Mouse (Mus musculus) cerebellum, adult 18-20 months (tissue): ENCODE results near the gene Slc44a1.

Experiments used
- DNase-seq, 2 experiments: peaks; one replicate each; pipeline ENCODE4 v3.0.0; 2021

Gene Slc44a1

DNA sequence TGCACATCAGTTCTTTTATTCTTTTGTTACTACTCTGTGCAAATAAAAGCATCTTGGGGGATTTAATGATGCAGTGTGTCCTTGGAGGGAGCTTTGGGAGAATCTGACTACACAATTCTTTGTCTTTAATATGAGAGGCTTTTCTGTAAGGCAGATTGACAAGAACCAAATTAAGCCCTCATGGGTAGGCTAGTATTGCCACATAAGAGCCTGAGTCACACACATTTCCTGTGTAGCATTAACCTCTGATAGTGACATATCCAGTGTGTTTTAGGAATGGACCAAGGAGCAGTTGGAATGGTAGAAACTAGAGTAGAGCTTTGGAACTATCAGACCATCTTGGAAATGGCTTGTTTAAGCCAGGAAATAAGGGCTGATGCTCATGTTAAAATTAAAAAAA, 33.9 kb downstream of the Slc44a1 start:
- DNase-seq = no peak

- DNase-seq = peak; percentile 63 to 69
These were observed 35.2 kb downstream of the Slc44a1 start for GRCm38 (mm10) chr4:53475230-53475952.

GRCm38 (mm10) chr4:53478644-53479043, 38.4 kb downstream of the Slc44a1 start:
- DNase-seq = no peak

DNA sequence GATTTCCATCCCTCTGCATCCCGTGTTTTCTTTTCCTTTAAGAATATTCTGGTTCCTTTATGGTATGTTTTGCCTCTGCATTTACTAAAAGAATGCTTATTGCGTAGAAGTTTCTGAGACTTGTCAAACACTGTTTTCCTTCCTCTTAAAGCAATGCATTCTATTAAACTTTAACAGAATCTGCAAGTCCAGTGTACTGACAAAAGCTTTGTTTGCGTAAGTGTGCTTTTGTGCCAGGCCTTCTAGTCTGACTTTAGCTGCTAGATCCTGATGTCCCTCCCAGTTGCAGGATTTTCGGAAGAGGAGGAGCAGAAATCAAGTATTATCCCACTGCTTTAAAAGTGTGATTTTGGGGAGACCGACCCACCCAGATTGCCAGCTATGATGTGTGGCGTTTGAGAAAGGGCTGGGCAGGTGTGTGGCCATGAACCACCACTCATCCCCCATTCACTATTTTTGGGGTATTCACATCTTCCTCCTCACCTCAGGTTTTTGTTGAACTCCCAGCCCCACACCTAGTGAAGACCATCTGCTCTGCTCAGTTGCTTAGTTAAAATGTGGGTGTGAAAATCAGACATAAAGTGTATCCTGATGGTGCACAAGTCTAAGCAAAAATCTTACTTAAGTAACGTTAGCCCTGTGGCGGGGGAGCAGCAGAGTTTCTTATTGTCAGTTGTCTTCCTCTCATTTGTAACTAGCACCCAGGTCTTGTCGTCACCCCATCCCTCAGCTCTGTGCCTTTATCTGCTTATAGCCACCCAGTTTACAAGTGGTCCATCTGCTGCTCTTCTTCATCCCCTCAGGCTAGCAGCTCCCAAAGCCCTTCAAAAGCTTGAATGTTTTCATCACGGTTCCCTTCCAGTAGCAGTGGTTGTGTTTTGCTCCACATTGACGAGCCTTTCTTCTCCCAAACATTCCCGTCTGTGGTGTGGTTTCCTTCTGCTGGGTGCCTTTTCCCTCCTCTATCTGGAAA, 47.3 kb downstream of the Slc44a1 start:
- no peak for DNase-seq

DNA sequence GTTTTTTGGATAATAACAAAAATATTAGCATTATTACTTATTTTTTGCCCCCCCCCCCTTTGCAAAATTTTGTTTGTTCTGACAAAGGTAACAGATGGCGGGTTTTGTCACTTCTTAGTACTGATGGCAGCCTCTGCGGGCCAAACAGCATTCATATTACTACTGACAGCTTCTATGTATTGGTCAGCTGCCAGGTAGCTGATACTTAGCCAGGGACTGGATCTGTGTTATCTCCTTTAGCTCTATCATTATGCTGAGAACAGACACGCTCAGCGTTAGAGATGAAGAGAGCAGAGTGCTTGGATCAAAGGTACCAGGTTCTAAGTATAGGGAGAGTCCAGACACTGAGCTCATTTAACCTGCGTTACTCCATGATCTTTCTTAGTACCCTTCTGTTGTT, 48.6 kb downstream of the Slc44a1 start:
- DNase-seq = peak; percentile 83 to 89

DNA sequence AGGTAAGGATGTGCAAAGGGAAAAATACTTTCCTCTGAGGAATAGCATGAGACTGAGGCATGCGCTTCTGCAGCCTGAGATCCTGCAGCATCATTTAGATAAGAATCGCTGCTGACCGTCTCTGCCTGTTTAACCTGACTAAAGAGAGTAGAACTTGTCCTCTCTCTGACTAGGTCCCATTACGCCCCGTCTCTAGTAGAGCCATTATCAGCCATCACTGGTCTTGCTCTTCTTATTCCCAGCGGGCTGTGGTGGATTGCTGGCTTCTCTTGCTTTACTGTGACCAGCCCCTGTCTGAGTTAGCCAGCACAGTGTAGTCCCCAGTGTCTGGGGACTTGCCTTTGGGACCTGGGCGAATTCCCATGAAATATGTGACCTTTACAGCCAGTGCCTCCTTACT, 50.2 kb downstream of the Slc44a1 start:
- no peak for DNase-seq

DNA sequence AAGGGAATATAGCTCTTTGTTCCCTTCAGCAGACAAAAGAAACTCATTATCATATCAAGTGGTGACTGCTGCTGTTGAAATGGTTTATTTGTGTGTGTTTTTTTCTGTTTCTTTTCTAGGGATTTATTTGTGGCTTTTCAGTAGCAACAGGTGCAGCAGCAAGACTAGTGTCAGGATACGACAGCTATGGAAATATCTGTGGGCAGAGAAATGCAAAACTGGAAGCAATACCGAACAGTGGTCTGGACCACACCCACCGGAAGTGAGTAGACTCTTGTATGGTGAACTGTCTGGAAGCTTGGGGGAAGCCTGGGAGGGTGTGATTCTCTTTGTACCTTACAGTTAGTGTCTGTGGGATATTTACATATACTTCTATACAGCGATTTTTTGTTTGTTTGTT, 51.1 kb downstream of the Slc44a1 start:
- no peak for DNase-seq

GRCm38 (mm10) chr4:53495646-53496045, 55.4 kb downstream of the Slc44a1 start:
- no peak for DNase-seq

- DNase-seq = no peak
These were observed 62.6 kb downstream of the Slc44a1 start for GRCm38 (mm10) chr4:53502764-53503163.

DNA sequence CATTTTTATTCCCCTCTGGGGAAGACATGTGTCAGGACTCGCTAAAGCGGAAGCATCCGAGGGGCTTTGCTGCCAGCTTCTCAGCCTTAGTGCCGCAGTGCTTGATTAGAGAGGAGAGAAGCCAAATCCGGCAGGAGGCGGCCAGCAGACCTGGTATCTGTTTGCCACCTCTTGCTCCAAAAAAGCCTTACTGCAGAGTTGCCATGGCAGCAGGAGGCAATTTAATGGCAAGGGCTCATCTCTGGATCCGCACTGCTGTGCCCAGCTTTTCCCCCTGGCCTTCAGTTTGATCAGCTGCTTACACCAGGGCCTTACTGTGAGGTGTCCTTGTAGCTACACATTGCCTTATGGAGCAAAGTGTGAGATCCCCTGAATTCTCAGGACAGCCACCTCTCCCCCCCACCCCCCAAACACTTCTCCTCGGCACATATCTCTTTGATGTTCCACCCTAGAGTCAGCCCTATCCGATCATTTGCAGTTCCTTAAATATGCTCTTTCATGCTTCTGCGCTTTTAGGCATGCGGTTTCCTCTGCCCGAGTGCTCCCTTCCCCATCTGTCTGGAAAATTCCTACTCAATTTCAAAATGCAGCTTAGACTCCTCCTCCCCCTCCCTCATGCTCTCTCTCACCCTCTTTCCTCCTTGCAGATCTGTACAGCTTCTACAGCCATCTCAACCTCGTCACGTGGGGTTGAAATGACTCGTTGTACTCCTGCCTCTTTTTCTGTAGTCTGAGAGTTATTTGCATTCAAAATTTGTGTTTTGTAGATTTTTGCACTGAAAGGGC, 72.1 kb downstream of the Slc44a1 start:
- DNase-seq = peak; percentile 82 to 85

DNA sequence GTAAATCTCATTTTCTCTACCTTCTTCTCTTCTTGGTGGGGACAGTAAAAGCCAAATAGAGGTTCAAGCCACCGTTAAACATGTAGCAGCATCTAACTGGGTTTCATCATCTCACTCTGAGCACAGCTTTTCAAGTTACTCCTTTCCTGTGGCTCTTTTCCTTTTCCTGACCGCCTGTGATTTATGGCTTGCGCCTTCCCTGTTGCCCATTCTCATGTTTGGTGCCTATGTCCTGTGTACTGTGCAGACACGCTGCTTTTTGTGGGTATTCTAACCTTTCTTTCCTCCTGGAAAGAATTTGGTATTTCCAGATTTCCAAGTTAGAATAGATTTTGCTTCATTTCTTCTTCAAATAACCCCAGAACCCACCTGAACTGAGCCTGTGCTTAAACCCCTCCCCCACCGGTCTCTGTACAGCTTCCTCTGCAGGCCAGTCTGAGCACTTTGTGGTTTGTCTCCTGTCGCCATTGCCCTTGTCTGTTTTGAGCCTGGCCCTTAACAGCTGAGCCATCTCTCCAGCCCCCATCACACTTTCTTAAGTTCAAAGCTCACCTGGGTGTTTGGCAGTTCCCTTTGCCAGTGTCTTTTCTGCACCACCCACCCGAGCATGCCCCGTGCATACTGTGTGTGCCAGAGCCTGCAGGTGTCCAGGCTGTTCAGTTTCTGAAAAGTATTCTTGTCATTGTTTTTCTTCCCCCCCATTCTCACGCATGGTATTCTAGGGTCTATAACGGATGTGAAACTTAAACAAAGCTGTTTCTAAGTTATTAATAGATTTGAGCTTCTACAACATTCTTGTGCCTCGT, 73.3 kb downstream of the Slc44a1 start:
- DNase-seq = peak; percentile 54 to 61

DNA sequence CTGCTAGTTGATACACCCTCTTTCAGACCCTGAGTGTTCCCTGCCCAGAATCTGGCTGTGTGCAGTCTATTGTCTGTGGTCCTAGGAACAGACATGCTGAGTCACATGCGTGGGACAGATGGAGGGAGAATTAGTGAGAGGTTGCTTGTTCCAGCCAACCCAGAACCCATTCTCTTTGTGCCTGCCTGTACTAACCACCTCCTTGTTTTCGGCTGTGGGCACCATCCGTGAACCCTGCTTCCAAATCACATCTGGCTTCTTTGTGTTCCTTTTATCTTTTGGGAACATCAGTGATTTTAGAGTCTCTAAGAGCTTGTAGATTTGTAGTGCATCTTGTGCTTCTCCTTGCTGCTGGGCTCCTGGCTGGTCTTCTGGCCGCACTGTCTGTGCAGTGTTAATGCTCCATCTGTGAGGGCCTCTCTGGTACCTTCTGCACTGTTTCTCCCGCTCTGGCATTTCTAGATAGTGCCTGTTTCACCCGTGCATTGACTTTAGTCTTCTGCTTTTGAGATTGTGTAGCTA, 75.9 kb downstream of the Slc44a1 start:
- DNase-seq = peak; percentile 85 to 91

DNA sequence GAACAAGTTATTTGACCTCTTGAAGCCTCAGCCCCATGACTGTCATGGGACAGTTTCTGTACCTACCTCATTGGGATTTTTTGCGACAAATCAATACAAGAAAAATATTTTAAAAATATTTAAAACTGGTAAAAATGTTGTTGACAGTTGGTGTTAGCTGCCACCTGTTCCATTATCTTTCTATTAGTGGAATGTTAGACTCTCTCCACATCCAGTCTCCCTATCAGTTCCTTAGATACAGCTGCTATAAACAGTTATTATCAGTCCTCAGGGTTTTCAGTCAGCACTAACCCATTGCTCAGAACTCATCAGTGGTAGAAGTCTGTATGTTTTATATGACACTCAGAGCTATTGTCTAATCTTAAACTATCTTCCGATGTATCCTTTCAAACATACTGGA, 79.2 kb downstream of the Slc44a1 start:
- no peak for DNase-seq

- DNase-seq = no peak
These were observed 80.8 kb downstream of the Slc44a1 start for GRCm38 (mm10) chr4:53521028-53521427.

DNA sequence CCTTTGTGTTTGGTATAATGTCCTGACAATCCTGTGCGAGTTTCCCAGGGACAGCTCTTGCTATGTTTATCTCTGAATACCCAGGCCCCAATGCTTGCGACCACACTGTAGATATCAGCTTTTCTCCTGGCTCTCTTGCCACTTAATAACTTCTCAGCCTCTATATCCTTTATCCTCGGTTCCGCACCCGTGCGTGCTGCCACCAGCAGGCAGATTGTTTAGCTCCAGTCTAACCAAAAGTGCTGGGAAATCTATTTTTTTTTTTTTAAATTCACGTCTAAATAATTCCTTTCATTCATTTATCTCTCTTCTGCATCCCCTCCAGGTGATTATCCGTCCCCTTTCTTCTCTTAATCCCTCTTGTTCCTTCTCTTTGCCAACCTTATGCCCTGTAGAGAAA, 82.4 kb downstream of the Slc44a1 start:
- DNase-seq = no peak

DNA sequence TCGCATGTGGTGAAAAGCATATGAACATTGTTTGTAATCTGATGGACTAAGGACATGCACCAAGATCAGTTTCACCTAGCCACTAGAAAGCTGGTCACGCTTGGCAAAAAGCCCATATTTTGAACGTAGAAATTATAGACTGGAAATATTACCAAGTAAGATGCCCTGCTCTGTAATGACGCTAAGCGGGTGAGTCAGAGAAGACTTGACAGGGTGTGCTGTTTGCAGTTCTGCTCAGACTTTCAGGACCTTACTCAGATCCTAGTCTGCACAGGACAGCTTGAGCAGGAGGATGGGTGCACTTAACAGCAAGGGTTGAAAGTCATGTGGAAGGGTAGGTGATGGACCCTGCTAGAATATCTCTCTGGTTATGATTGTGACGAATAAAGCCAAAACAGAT, 85.3 kb downstream of the Slc44a1 start:
- no peak for DNase-seq

GRCm38 (mm10) chr4:53525994-53526393, 85.8 kb downstream of the Slc44a1 start:
- no peak for DNase-seq

DNA sequence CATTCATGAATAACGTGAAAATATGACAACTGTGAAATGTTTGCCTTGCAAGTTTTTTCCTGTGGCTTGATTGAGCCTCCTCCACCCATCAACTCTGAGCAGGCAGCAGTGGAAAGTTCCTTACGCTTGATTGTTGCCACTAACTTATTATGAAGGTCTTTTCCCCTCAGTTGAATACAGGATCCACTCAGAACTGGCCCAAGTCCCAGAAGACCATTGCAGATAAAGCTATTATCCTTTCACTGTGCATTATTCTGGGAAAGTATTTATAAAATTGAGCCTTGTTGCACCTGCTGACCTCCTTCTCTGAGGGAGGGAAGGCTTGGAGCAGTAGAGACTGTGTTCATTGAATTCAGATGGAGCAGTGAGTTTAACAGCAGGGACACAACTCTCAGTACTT, 86.2 kb downstream of the Slc44a1 start:
- DNase-seq = no peak

DNA sequence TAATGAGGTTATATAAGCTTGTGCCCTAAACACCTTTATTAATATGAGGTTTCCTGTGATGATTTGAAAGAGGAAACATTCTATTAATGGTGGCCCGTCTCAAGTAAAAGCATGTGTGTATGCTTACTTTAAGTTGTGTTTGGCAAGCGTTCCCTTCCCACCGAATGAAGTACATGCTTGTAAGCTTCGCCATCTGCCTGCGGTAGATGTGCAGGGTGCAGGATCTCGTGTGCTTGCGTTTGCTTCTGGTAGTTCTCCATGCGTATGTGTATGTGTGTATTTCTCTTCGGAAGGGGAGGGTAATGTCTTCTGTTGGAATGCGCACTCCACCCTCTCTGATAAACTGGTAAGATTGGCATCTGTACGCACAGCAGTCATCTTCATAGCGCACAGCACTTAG, 95.6 kb downstream of the Slc44a1 start:
- DNase-seq = no peak

GRCm38 (mm10) chr4:53537101-53537500, 96.9 kb downstream of the Slc44a1 start:
- DNase-seq = no peak

GRCm38 (mm10) chr4:53537539-53537938, 97.3 kb downstream of the Slc44a1 start:
- DNase-seq = no peak

GRCm38 (mm10) chr4:53538600-53538999, 98.4 kb downstream of the Slc44a1 start:
- no peak for DNase-seq
